Mouse (Mus musculus) thymus, postnatal 10 days (tissue): ENCODE measurements around the gene Slit3.
A peak's percentile ranks its signal among the peaks of the same experiment; 100 is the strongest.

Source experiments
- DNase-seq, 2 experiments: peaks; one replicate each; pipeline ENCODE4 v3.0.0; 2021; ENCODE audit warnings: low spot score in 2 of 2

Slit3 gene

GRCm38 (mm10) chr11:35120894-35121610, at the start of gene Slit3:
TSS of gene Slit3 (plus strand) at chr11:35121224.
- DNase-seq, result no peak

- no peak for DNase-seq
These were observed 49.6 kb upstream of the Slit3 start for GRCm38 (mm10) chr11:35071451-35071850.

DNA sequence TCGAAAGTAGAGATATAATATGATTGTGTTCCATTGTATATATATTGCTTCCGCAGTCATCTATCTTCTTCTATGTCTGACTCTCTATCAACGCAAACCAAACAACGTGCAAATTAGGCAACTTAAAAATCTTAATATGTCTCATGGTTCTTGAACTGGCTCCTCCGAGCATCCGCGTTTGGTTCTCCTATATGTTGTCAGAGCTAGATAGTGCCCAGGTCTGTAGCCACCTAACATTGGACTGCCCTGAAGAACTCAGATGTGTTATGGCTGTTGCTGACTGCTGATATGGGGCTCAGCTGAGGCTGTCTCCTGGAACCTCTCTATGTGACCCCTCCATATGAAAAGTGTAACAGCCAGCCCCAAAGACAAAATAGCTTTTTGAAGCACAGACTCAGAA, 45.6 kb upstream of the Slit3 start:
- no peak for DNase-seq

- no peak for DNase-seq
These were observed 40.4 kb upstream of the Slit3 start for GRCm38 (mm10) chr11:35080451-35081125.

DNA sequence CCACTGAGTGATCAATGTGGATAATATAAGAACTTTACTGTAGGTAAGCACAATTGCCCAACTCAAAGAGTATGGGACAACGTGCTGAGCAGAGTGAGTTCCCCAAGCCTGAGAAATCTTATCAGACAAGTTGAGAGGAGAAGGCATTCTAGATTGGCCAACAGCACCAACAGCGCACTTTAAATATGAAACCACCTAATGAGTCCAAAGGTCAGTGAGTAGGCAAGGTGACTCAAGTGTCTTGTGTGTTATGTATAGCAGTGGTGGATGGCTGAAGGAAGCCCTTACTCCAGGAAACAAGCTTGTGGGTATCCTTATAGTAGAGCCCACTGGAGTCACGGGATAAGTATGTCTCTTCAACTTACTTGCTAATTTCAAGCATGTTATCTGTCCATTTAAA, 38.7 kb upstream of the Slit3 start:
- DNase-seq, result no peak

- no peak for DNase-seq
These were observed 38.0 kb upstream of the Slit3 start for GRCm38 (mm10) chr11:35083049-35083448.

- DNase-seq, result no peak
These were observed 35.7 kb upstream of the Slit3 start for GRCm38 (mm10) chr11:35085351-35085750.

GRCm38 (mm10) chr11:35086029-35086428, 35.0 kb upstream of the Slit3 start:
- DNase-seq, result no peak

DNA sequence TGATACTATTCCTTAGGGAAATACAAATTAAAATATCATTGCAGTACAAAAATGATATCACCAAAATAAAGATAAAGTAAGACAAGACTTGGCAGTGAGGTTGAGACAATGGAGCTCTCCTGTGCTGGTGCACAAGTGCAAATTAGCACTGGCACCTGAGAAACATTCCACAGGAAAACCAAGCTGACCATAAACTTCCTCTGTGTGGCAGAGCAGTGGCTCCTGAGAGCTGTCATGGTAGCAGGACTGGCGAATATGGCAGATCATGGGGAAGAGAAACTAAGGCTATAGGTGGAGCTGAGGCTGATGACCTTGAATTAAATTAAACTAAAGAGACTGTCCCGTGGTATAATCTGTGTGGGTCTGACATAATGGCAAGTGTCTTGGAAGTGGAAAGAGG, 33.6 kb upstream of the Slit3 start:
- DNase-seq, result no peak

- no peak for DNase-seq
These were observed 32.9 kb upstream of the Slit3 start for GRCm38 (mm10) chr11:35088136-35088535.

- DNase-seq, result no peak
These were observed 30.2 kb upstream of the Slit3 start for GRCm38 (mm10) chr11:35090629-35091335.

DNA sequence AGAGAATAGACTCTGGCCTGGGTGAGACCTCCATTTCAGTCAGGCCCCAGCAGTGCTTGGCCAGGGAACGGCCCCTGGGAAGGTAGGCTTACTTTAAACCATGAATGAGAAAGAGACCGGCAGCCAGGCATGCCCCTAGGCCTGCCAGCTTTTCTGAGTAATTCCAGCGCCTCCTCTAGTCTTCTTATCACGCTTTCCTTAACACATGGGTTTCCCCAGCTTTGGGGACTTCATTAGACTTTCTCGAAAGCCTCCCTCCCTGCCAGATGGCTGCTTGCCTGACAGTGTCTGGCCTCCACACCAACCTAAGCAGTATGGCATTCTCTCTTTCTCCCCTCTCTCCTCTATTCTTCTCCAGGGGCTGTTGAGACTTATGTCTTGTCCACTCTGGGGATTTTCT, 24.5 kb upstream of the Slit3 start:
- DNase-seq, result no peak

DNA sequence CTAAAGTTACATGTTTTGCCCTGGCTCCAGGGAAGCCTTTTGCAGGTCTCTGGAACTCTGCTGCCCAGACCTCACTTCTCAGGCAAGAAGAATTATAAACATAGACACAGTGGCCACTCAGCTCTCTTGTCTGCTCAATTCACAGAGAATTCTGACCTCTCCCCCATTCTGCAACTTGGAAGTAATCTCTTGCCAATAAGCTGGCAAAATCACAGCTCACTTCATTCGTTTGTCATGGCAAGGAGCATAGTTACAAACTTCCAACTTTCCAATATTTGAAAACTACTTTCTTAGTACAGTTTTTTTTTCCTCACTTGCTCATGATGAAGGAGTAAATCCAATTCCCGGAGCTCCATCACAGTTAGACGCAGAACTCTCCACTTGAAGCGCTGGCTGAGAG, 11.2 kb upstream of the Slit3 start:
- DNase-seq, result no peak

GRCm38 (mm10) chr11:35110784-35111183, 10.2 kb upstream of the Slit3 start:
- no peak for DNase-seq

- no peak for DNase-seq
These were observed 7.7 kb upstream of the Slit3 start for GRCm38 (mm10) chr11:35113290-35113689.

GRCm38 (mm10) chr11:35116436-35116835, 4.6 kb upstream of the Slit3 start:
- no peak for DNase-seq

- no peak for DNase-seq
These were observed 3.2 kb upstream of the Slit3 start for GRCm38 (mm10) chr11:35117871-35118270.

GRCm38 (mm10) chr11:35118731-35119130, 2.3 kb upstream of the Slit3 start:
- no peak for DNase-seq

DNA sequence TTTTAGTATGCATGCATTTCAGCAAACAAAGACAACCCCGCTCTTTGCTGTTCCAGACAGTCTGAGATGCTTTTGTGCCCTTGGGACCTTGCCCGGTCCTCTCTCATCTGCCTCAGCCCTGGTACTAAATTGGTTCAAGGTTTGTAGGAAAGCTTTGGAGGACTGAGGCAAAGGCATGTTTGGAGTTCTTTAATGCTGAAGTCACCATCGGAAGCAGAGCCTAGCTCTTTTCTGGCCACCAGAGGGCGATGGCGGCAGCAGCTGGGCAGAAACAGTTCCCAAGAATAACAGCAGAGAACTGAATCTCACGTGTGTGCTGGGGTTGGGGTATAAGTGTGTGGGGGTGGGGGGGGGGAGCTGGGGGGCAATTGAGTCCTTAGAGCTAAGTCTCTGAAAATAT, 1.7 kb upstream of the Slit3 start:
- DNase-seq, result peak; percentile 12 to 75

DNA sequence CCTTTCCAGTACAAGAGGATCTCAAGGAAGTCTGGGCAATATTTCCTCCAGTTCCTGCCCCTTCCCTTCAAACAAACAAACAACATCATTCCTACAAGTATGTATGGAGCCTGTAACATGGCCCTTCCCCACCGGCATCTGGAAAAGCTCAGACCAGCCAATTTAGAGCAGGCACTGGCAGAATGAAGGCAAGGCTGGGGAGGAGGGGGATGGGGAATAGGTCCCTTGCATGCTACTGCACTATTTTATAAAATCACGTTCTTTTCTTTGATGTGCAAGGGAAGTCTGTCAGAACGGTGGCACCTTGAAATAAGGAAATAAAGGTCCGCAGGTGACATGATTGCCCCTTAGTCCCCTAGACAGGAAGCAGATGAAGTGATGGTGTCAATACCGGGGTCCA, 948 bp upstream of the Slit3 start:
- DNase-seq, result no peak

DNA sequence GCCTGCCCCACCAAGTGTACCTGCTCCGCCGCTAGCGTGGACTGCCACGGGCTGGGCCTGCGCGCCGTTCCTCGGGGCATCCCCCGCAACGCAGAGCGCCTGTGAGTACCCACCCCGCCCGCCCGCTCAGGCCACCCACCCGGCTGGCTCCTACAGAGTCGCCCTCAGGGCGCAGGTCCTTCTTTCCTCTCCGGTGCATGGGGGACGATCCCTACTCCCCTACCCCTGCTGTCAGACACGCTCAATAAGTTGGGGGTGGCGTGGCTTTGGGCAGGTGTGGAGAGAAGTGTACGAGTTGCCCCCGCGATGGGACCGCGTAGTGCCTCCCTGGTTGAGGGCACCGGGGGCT, 561 bp downstream of the Slit3 start:
- no peak for DNase-seq

- no peak for DNase-seq
These were observed 1.2 kb downstream of the Slit3 start for GRCm38 (mm10) chr11:35122091-35122811.
